Mouse (Mus musculus): ENCODE measurements around the gene Rag2. TPM values are rescaled to one million over a fixed set of nuclear protein-coding genes. Genes with fewer than 3 reads are reported as not detected.

The Rag2 gene
- polyA plus RNA-seq, 1 experiment from 2014 or later = 0.17 TPM

GRCm38 (mm10) chr2:101660536-101660935 is 36.0 kb downstream of the Rag2 start:
- no peaks in the 10 kb centered on the region for H3K4me1 ChIP-seq (replicated peaks)
- no peaks in the 10 kb centered on the region for H3K9me3 ChIP-seq (replicated peaks)
- no peak overlapping the region for H3K27ac ChIP-seq
- WGBS (ENCODE audit: insufficient replicate concordance) = 60% methylated on average over 2 of the region's 2 CpGs
- no peak for DNase-seq
- H3K9ac ChIP-seq = no peak overlapping the region
- H3K4me3 ChIP-seq (replicated peaks) = no peak overlapping the region
- no peak for ATAC-seq (ENCODE audit: low read depth)
- no peak overlapping the region for H3K4me2 ChIP-seq
- H3K27me3 ChIP-seq = no peaks in the 10 kb centered on the region
- no peaks in the 10 kb centered on the region for H3K36me3 ChIP-seq

- H3K4me2 ChIP-seq = no peak overlapping the region
- no peaks in the 10 kb centered on the region for H3K9me3 ChIP-seq (replicated peaks)
- no peak overlapping the region for H3K4me3 ChIP-seq (replicated peaks)
- no peak overlapping the region for H3K27ac ChIP-seq
- H3K9ac ChIP-seq = no peak overlapping the region
- H3K4me1 ChIP-seq (replicated peaks) = no peaks in the 10 kb centered on the region
- DNase-seq (peak; percentile 37), ATAC-seq (ENCODE audit: low read depth) (0 out of 2 replicates have a peak, but pooled peaks have one; percentile 18)
- no peaks in the 10 kb centered on the region for H3K27me3 ChIP-seq
- no peaks in the 10 kb centered on the region for H3K36me3 ChIP-seq
- 20% methylated on average over 9 of the region's 9 CpGs for WGBS (ENCODE audit: insufficient replicate concordance)
These were observed 40.7 kb downstream of the Rag2 start for GRCm38 (mm10) chr2:101665058-101665702.

- no peak overlapping the region for H3K4me2 ChIP-seq
- H3K9ac ChIP-seq = no peak overlapping the region
- H3K4me3 ChIP-seq (replicated peaks) = no peak overlapping the region
- WGBS (ENCODE audit: insufficient replicate concordance) = 91% methylated on average over 3 of the region's 3 CpGs
- H3K4me1 ChIP-seq (replicated peaks) = no peaks in the 10 kb centered on the region
- no peaks in the 10 kb centered on the region for H3K36me3 ChIP-seq
- no peaks in the 10 kb centered on the region for H3K27me3 ChIP-seq
- DNase-seq (no peak), ATAC-seq (ENCODE audit: low read depth) (no peak)
- H3K9me3 ChIP-seq (replicated peaks) = no peaks in the 10 kb centered on the region
- no peak overlapping the region for H3K27ac ChIP-seq
These were observed 41.2 kb downstream of the Rag2 start for GRCm38 (mm10) chr2:101665703-101666092.

DNA sequence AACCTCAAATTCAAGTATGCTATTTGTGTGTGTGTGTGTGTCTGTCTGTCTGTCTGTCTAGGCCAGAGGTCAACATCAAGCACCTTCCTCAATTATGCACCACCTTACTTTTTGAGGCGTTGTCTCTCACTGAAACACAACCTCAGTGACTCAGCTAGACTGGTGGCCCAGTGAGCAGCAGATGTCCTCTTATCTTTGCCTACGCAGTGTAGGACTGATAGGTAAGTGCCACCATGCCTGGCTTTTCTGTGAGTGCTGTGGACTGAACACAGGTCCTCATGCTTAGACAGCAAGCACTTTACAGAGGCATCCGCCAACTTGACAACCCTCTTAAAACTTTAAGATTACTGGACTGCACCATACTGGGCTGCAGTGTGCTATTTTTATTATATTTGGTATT is 44.2 kb downstream of the Rag2 start:
- DNase-seq = no peak
- no peak for ATAC-seq (ENCODE audit: low read depth)
- Histone ChIP-seq H3K27me3 (0 out of 2 replicates have a peak, but pooled peaks cover 3% of the 10 kb centered on the region), H3K4me3 (replicated peaks) (no peak overlapping the region), H3K9me3 (replicated peaks) (no peaks in the 10 kb centered on the region), H3K27ac (no peak overlapping the region), H3K36me3 (no peaks in the 10 kb centered on the region), H3K9ac (no peak overlapping the region), H3K4me1 (replicated peaks) (no peaks in the 10 kb centered on the region), H3K4me2 (no peak overlapping the region)
- 51% methylated on average over 3 of the region's 3 CpGs for WGBS (ENCODE audit: insufficient replicate concordance)

- 0 out of 2 replicates have a peak, but pooled peaks cover 3% of the 10 kb centered on the region for H3K4me1 ChIP-seq (replicated peaks)
- no peak overlapping the region for H3K4me2 ChIP-seq
- no peak overlapping the region for H3K27ac ChIP-seq
- no peak overlapping the region for H3K9ac ChIP-seq
- ATAC-seq (ENCODE audit: low read depth) = no peak
- 45% methylated on average over 3 of the region's 3 CpGs for WGBS (ENCODE audit: insufficient replicate concordance)
- no peaks in the 10 kb centered on the region for H3K9me3 ChIP-seq (replicated peaks)
- no peaks in the 10 kb centered on the region for H3K36me3 ChIP-seq
- no peak for DNase-seq
- 0 out of 2 replicates have a peak, but pooled peaks cover 6% of the 10 kb centered on the region for H3K27me3 ChIP-seq
- H3K4me3 ChIP-seq (replicated peaks) = no peak overlapping the region
These were observed 49.0 kb downstream of the Rag2 start for GRCm38 (mm10) chr2:101673547-101673946.

DNA sequence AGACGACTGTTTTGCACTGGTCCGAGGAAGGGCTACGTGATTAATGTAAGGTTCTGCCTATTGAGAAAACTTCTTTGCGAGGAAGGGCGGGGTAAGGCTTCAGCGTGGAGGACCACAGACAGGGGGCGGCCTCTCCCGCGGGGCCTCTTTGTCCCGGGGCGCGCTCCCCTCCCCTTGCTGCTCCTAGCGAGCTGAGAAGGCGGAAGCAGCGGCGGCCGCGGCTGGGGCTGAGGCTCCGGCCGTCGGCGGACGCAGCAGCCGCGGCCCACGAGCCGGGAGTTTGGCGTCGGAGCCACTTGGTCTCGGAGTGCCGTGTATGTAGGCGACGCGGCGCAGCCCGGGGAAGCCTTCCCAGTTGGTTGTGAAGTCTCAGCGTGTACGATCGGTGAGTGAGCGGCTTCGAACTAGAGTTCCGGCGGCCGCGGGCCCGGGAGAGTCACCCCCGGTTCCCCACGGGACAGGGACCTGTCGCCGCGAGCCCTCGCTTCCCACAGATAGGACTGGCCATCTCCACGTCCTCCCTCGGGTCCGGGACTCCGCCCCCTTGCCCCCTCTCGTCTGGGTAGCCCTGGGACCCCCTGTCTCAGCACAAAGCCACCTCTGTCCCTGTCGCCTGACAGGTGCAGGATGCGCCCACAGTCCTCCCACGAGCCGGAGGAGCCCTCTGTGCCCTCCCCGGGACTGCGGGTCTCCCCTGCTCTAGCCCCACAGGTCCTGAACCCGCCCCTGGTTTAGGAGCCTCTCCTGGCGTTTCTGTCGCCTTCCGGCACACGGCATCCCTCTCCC is 53.9 kb downstream of the Rag2 start, which contains the start of gene Traf6:
TSS of gene Traf6 (plus strand) at position 194 of the 786 bp plus-strand sequence.
- Histone ChIP-seq H3K9ac (peak within 1 kb of the TSS; percentile 94), H3K9me3 (replicated peaks) (no peaks in the 10 kb centered on the region), H3K4me3 (replicated peaks) (peak within 1 kb of the TSS; percentile 96), H3K27ac (peak within 1 kb of the TSS; percentile 54), H3K4me2 (peak within 1 kb of the TSS; percentile 80), H3K4me1 (replicated peaks) (peaks cover 16% of the 10 kb centered on the region), H3K36me3 (0 out of 2 replicates have a peak, but pooled peaks cover 4% of the 10 kb centered on the region), H3K27me3 (0 out of 2 replicates have a peak, but pooled peaks cover 6% of the 10 kb centered on the region)
- under 1% methylated on average over 67 of the region's 68 CpGs for WGBS (ENCODE audit: insufficient replicate concordance)
- DNase-seq (peak; percentile 77), ATAC-seq (ENCODE audit: low read depth) (peak; percentile 96)

GRCm38 (mm10) chr2:101679164-101679784 is 54.8 kb downstream of the Rag2 start:
- H3K9ac ChIP-seq = peak overlapping the region; percentile 94
- H3K4me3 ChIP-seq (replicated peaks) = peak overlapping the region; percentile 96
- peaks cover 16% of the 10 kb centered on the region for H3K4me1 ChIP-seq (replicated peaks)
- no peaks in the 10 kb centered on the region for H3K9me3 ChIP-seq (replicated peaks)
- ATAC-seq (ENCODE audit: low read depth) = no peak
- peak; percentile 6 for DNase-seq
- peak overlapping the region; percentile 80 for H3K4me2 ChIP-seq
- WGBS (ENCODE audit: insufficient replicate concordance) = 6% methylated on average over 15 of the region's 15 CpGs
- H3K27me3 ChIP-seq = 0 out of 2 replicates have a peak, but pooled peaks cover 3% of the 10 kb centered on the region
- no peak overlapping the region; the same call in 1 of the 2 replicates for H3K27ac ChIP-seq
- 0 out of 2 replicates have a peak, but pooled peaks cover 4% of the 10 kb centered on the region for H3K36me3 ChIP-seq

Other genes with a start within 250 kb of the Rag2 start
- 0.06 and 0.12 TPM in 2 replicates for gene Rag1, start 24.8 kb downstream of the Rag2 start, polyA plus RNA-seq (2015; fragmentation: Nextera tagmentation; extraction: Ambion mirVana)
- 20.2 and 21.4 TPM in 2 replicates for gene B230118H07Rik, start 24.8 kb downstream of the Rag2 start, polyA plus RNA-seq (2015; fragmentation: Nextera tagmentation; extraction: Ambion mirVana)
- 3.2 and 4.6 TPM in 2 replicates for gene Traf6, start 53.7 kb downstream of the Rag2 start, polyA plus RNA-seq (2015; fragmentation: Nextera tagmentation; extraction: Ambion mirVana)